Mouse (Mus musculus) midbrain, embryonic 16.5 days (tissue): Measurements from ENCODE around the gene Nxpe5. TPM values are rescaled to one million over a fixed set of nuclear protein-coding genes. Genes with fewer than 3 reads are reported as not detected.

Experiments used
- ATAC-seq: fragments of 200-750 bp; cut with Nextera tagmentation; 2 replicates; pipeline ENCODE4 v1.8.0; 2017; ENCODE audit warnings: moderate TSS enrichment
- H3K27ac ChIP-seq: fragments of 300-500 bp; sonication (generic); 2 replicates; pipeline ENCODE4 v1.5.1; 2014; ENCODE audit warnings: mild to moderate bottlenecking, low read length, mixed read lengths
- H3K27me3 ChIP-seq: fragments of 300-500 bp; sonication (generic); 2 replicates; pipeline ENCODE4 v1.6.1; 2014; ENCODE audit warnings: low read depth, low read length, mixed read lengths; ENCODE audit not compliant: control insufficient read depth, insufficient read depth
- H3K36me3 ChIP-seq: fragments of 300-500 bp; sonication (generic); 2 replicates; pipeline ENCODE4 v1.6.1; 2014; ENCODE audit warnings: mild to moderate bottlenecking, low read length, moderate library complexity, mixed read lengths; ENCODE audit not compliant: control insufficient read depth, insufficient read depth
- H3K4me1 ChIP-seq: fragments of 300-500 bp; sonication (generic); 2 replicates; pipeline ENCODE4 v1.6.1; 2014; ENCODE audit warnings: mild to moderate bottlenecking, low read length, mixed read lengths; ENCODE audit not compliant: control insufficient read depth, insufficient read depth
- H3K4me2 ChIP-seq: fragments of 300-500 bp; sonication (generic); 2 replicates; pipeline ENCODE4 v1.6.1; 2014; ENCODE audit warnings: mild to moderate bottlenecking, low read length, mixed read lengths
- H3K4me3 ChIP-seq: fragments of 300-500 bp; sonication (generic); 2 replicates; pipeline ENCODE4 v1.5.1; 2014; ENCODE audit warnings: low read depth, mild to moderate bottlenecking, low read length, moderate library complexity, mixed read lengths
- H3K9ac ChIP-seq: fragments of 300-500 bp; sonication (generic); 2 replicates; pipeline ENCODE4 v1.6.1; 2014; ENCODE audit warnings: low read depth, low read length, mixed read lengths
- H3K9me3 ChIP-seq: fragments of 300-500 bp; sonication (generic); replicated peaks from 2 replicates; pipeline ENCODE4 v1.6.1; 2014; ENCODE audit warnings: mild to moderate bottlenecking, low read length, mixed read lengths; ENCODE audit not compliant: control insufficient read depth, poor library complexity, severe bottlenecking
- WGBS: fragments of 180-500 bp; shearing (Covaris S2); extraction: QIAGEN DNeasy Blood & Tissue Kit; methylation state at CpG from one replicate; pipeline ENCODE4 v1.1.7; 2014; 5-methylcytosine and 5-hydroxymethylcytosine counted together
- polyA plus RNA-seq: library from polyadenylated mRNA; unstranded; fragments of >200 nt; fragmentation: Nextera tagmentation; extraction: Ambion mirVana; gene quantifications from 2 replicates; pipeline ENCODE4 v1.2.1, GENCODE M21; 2015

Gene Nxpe5
- polyA plus RNA-seq, 1 experiment from 2014 or later = not detected

DNA sequence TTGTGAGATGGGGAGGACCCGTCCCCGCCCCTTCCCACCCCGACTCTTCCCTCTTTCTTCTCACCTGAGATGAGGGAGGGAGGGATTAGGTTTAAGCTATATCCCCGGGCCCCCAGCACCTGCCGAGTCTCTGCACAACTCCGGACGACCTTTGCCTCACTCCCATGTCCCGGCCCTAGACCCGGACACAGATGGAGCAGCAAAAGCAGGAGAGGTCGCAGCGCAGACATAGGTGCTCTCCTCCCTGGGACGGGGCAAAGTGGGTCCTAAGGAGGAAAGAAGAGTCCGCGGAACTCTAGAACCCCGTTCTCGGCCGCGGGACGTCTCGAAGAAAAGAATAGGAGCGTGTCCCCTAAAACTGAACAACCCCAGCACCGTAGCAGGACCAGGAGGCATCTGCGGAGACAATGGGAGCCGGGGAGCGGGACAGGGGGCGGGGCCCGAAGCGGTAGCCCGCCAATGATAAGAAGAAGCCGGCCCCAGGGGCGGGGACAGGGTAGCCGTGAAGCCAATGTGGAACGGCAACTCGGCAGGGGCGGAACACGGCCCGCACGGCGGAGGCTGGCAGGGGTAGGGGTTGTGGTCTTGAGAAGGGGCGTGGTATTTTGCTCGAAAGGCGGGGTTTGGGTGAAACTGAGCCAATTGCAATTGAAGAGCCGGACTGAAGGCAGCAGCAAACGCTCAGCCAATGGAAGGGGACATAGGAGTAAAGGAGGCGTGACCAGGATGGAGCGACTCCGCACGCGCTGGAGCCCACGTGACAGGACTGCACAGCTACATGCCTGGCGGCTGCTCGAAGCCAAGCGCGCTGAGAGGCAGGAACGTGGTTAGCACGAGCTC is 54.1 kb downstream of the Nxpe5 start, which contains the start of the genes Gm43720, Gpc2 and Stag3:
Gm43720 (minus strand) TSS at position 374 of the 840 bp plus-strand sequence.
Gpc2 (minus strand) TSS at position 421 of the 840 bp plus-strand sequence.
Stag3 (plus strand) TSS at position 656 of the 840 bp plus-strand sequence.
- H3K27ac ChIP-seq = peak within 1 kb of the TSS; percentile 84
- under 1% methylated on average over 56 of the region's 56 CpGs for WGBS
- H3K27me3 ChIP-seq = no peaks in the 10 kb centered on the region
- H3K36me3 ChIP-seq = no peaks in the 10 kb centered on the region
- peak within 1 kb of the TSS; percentile 88 for H3K9ac ChIP-seq
- peak; percentile 99 for ATAC-seq
- no peaks in the 10 kb centered on the region for H3K9me3 ChIP-seq
- peak within 1 kb of the TSS; percentile 70 for H3K4me3 ChIP-seq
- H3K4me1 ChIP-seq = peaks cover 40% of the 10 kb centered on the region
- H3K4me2 ChIP-seq = peak within 1 kb of the TSS; percentile 78

DNA sequence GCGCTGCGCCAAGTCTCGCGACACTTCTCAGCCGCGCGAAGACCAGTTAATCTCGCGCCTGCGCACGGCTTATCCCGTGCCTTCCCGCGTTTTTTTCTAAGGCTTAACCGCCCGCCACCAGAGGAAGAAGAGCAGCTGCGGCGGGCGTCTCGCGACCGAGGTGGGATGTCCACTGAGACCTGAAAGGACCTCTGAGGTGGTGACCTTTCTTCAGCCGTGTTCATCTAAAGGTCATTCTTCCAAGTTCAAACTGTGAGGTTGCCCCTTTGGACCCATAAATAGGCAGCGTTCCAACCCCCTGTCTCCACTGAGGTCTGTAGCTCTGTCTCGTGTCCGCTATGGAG is 54.7 kb downstream of the Nxpe5 start:
- peak overlapping the region; percentile 50 for H3K4me2 ChIP-seq
- no peaks in the 10 kb centered on the region for H3K36me3 ChIP-seq
- H3K4me3 ChIP-seq = peak overlapping the region; percentile 70
- H3K27me3 ChIP-seq = no peaks in the 10 kb centered on the region
- H3K9me3 ChIP-seq = no peaks in the 10 kb centered on the region
- H3K27ac ChIP-seq = peak overlapping the region; percentile 54; the same call in 1 of the 2 replicates
- WGBS = 24% methylated on average over 26 of the region's 26 CpGs
- H3K4me1 ChIP-seq = peaks cover 35% of the 10 kb centered on the region
- no peak overlapping the region for H3K9ac ChIP-seq
- 0 out of 2 replicates have a peak, but pooled peaks have one; percentile 4 for ATAC-seq

- peak overlapping the region; percentile 70 for H3K4me3 ChIP-seq
- H3K9me3 ChIP-seq = no peaks in the 10 kb centered on the region
- H3K9ac ChIP-seq = no peak overlapping the region
- ATAC-seq = no peak
- peaks cover 30% of the 10 kb centered on the region for H3K4me1 ChIP-seq
- H3K4me2 ChIP-seq = no peak overlapping the region; the same call in 1 of the 2 replicates
- 93% methylated on average over 15 of the region's 15 CpGs for WGBS
- H3K27me3 ChIP-seq = no peaks in the 10 kb centered on the region
- H3K27ac ChIP-seq = no peak overlapping the region
- H3K36me3 ChIP-seq = no peaks in the 10 kb centered on the region
Observed at GRCm38 (mm10) chr5:138280829-138281228, 55.1 kb downstream of the Nxpe5 start.

- H3K4me3 ChIP-seq = no peak overlapping the region
- no peak overlapping the region for H3K27ac ChIP-seq
- H3K36me3 ChIP-seq = no peaks in the 10 kb centered on the region
- no peaks in the 10 kb centered on the region for H3K9me3 ChIP-seq
- no peak overlapping the region for H3K9ac ChIP-seq
- peaks cover 21% of the 10 kb centered on the region for H3K4me1 ChIP-seq
- no peaks in the 10 kb centered on the region for H3K27me3 ChIP-seq
- WGBS = 82% methylated on average over 2 of the region's 2 CpGs
- ATAC-seq = no peak
- H3K4me2 ChIP-seq = no peak overlapping the region
Observed at GRCm38 (mm10) chr5:138281798-138282197, 56.1 kb downstream of the Nxpe5 start.

GRCm38 (mm10) chr5:138283540-138283939 is 57.8 kb downstream of the Nxpe5 start:
- ATAC-seq = no peak
- H3K36me3 ChIP-seq = no peaks in the 10 kb centered on the region
- H3K27me3 ChIP-seq = no peaks in the 10 kb centered on the region
- H3K4me3 ChIP-seq = no peak overlapping the region
- no peak overlapping the region for H3K9ac ChIP-seq
- peaks cover 3% of the 10 kb centered on the region for H3K4me1 ChIP-seq
- WGBS = 50% methylated on average over 1 of the region's 1 CpGs
- H3K4me2 ChIP-seq = no peak overlapping the region
- no peak overlapping the region for H3K27ac ChIP-seq
- no peaks in the 10 kb centered on the region for H3K9me3 ChIP-seq

DNA sequence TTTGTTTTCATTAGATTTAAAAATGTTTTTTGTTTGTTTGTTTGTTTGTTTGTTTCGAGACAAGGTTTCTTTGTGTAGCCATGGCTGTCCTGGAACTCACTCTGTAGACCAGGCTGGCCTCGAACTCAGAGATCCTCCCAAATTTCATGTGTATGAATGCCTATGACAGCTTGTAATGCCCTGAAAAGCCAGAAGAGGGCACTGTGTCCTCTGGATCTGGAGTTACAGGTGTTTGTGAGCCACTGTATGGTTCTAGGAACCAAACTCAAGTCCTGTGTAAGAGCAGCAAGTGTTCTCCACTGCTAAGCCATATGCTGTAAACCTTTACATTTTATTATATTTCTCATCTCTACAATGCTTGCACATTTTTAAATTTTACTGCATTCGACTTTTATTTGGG is 62.2 kb downstream of the Nxpe5 start:
- Histone ChIP-seq H3K4me1 (no peaks in the 10 kb centered on the region), H3K4me3 (no peak overlapping the region), H3K27me3 (no peaks in the 10 kb centered on the region), H3K36me3 (no peaks in the 10 kb centered on the region), H3K9ac (no peak overlapping the region), H3K27ac (no peak overlapping the region), H3K9me3 (no peaks in the 10 kb centered on the region), H3K4me2 (no peak overlapping the region)
- WGBS = 80% methylated on average over 3 of the region's 3 CpGs
- no peak for ATAC-seq

- no peak for ATAC-seq
- 89% methylated on average over 1 of the region's 1 CpGs for WGBS
- Histone ChIP-seq H3K27me3 (no peaks in the 10 kb centered on the region), H3K27ac (no peak overlapping the region), H3K9me3 (no peaks in the 10 kb centered on the region), H3K9ac (no peak overlapping the region), H3K4me1 (no peaks in the 10 kb centered on the region), H3K36me3 (no peaks in the 10 kb centered on the region), H3K4me3 (no peak overlapping the region), H3K4me2 (no peak overlapping the region)
Observed at GRCm38 (mm10) chr5:138291638-138292037, 65.9 kb downstream of the Nxpe5 start.

DNA sequence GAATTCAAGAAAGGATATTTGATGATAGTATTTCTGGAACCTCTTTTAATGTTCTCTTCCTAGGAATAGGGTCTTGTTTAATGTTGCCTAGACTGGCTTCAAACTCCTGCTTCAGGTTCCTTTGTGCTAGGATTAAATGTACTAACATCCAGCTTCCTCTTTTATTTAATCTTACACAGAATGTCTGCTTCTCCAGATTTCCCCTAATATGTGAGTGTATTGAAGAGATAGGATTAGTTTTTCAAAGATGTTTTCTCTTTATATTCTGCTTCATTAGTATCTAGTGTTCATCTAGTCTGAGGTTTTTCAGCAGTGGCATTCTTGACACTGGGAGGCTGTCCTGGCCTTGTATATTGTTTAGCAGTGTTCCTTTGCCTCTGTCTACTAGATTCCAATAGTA is 68.5 kb downstream of the Nxpe5 start:
- ATAC-seq = no peak
- Histone ChIP-seq H3K27ac (no peak overlapping the region), H3K4me2 (no peak overlapping the region), H3K27me3 (no peaks in the 10 kb centered on the region), H3K4me3 (no peak overlapping the region), H3K9me3 (no peaks in the 10 kb centered on the region), H3K36me3 (peaks cover 2% of the 10 kb centered on the region; the same call in 1 of the 2 replicates), H3K4me1 (no peaks in the 10 kb centered on the region), H3K9ac (no peak overlapping the region)

- Histone ChIP-seq H3K4me2 (no peak overlapping the region), H3K9ac (no peak overlapping the region), H3K4me1 (no peaks in the 10 kb centered on the region), H3K36me3 (peaks cover 4% of the 10 kb centered on the region; the same call in 1 of the 2 replicates), H3K4me3 (no peak overlapping the region), H3K27ac (no peak overlapping the region), H3K27me3 (no peaks in the 10 kb centered on the region), H3K9me3 (no peaks in the 10 kb centered on the region)
- 86% methylated on average over 2 of the region's 2 CpGs for WGBS
- ATAC-seq = no peak
Observed at GRCm38 (mm10) chr5:138299613-138300012, 73.9 kb downstream of the Nxpe5 start.
